In the genomic region with DNA sequence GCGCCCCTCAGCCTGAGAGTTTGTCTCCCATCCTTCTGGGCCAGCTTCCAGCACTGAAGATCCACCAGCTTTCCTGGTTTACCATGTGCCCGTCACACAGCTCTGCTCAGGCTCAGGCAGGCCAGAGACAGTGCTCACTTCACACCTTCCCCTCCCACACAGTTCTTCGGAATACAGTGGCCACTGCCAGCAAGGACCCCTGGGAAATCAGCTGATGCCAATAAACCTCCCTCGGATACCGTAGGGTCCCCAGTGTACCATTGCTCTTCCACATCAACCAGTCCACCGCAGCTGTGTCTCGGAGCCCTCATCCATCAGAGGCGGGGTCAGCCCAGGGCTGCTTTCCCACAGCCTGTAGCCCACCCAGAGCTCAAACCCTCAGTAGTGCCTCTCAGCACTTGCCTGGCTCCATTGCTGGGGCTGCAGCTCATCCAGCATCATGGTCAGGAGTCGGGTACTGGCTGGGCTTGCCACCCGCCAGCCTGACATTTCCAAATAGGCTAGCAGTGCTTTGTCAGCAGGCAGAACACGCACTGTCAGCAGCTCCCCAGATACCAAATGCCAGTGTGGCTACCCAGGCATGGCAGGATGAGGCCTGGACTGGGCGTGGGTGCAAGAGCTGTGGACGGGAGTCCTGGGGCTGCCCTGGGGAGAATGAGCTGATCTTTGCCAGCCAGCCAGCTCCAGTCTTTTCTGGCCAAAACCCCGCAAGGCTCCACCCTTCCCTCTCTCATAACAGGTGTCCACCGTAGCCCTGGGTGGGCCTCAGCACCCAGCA, we compare ENCODE assay signal across 9 mouse cellular contexts. TPM values are rescaled to one million over a fixed set of nuclear protein-coding genes. Genes with fewer than 3 reads are reported as not detected.
DNase-seq lines count a peak whose midpoint lies in the region; ATAC-seq and TF ChIP-seq lines count a peak whose summit lies in the region.
"Had no signal": no experiment of that assay in that cellular context is flagged by ENCODE, and none has a peak within 500 bp of the region (broad histone marks: within the 10 kb centered on the region; RNA-seq: fewer than 3 reads in every experiment).

No protein-coding gene starts in this region.

- H3K4me1 ChIP-seq in midbrain, embryonic 10.5 days, result peaks cover 35% of the 10 kb centered on the region
- peaks cover 5% of the 10 kb centered on the region; the same call in 1 of the 2 replicates for H3K4me1 ChIP-seq in midbrain, postnatal 0 days (ENCODE audit: insufficient read depth, low read length)
- H3K4me1 ChIP-seq in stomach, embryonic 16.5 days (ENCODE audit: control insufficient read depth, insufficient read depth, low read length), result peaks cover 17% of the 10 kb centered on the region

- no peak overlapping the region for H3K4me3 ChIP-seq in midbrain, embryonic 10.5 days
- H3K4me3 ChIP-seq in midbrain, postnatal 0 days (ENCODE audit: low read depth, low read length), result no peak overlapping the region
- no peak overlapping the region for H3K4me3 ChIP-seq in stomach, embryonic 16.5 days (replicated peaks; ENCODE audit: low read length)

- 82% methylated on average over 15 of the region's 15 CpGs for WGBS in midbrain, embryonic 10.5 days
- WGBS in midbrain, postnatal 0 days, result 70% methylated on average over 15 of the region's 15 CpGs
- 56% methylated on average over 15 of the region's 15 CpGs for WGBS in stomach, embryonic 16.5 days

- H3K36me3 ChIP-seq in midbrain, embryonic 10.5 days, result no peaks in the 10 kb centered on the region
- H3K36me3 ChIP-seq in midbrain, postnatal 0 days (ENCODE audit: insufficient read depth, low read length), result no peaks in the 10 kb centered on the region
- no peaks in the 10 kb centered on the region for H3K36me3 ChIP-seq in stomach, embryonic 16.5 days (ENCODE audit: control insufficient read depth, insufficient read depth, low read length)

- no peaks in the 10 kb centered on the region for H3K9me3 ChIP-seq in midbrain, embryonic 10.5 days (replicated peaks)
- H3K9me3 ChIP-seq in midbrain, postnatal 0 days (ENCODE audit: low read length), result no peaks in the 10 kb centered on the region
- no peaks in the 10 kb centered on the region for H3K9me3 ChIP-seq in stomach, embryonic 16.5 days (replicated peaks; ENCODE audit: control insufficient read depth, low read length)

- DNase-seq in midbrain, embryonic 10.5 days (ENCODE audit: low spot score), result no peak
- no peak for DNase-seq in midbrain, postnatal 0 days (ENCODE audit: low spot score)
- DNase-seq in gastrocnemius, postnatal 25 days, result peak; percentile 73
- peak; percentile 68 to 77 for DNase-seq in kidney, postnatal 36 days
- DNase-seq in adrenal gland, adult 2 months, result no peak
- DNase-seq in heart, postnatal 4 days, result no peak
- no peak for DNase-seq in heart, adult 8-10 months (ENCODE audit: low spot score)

- ATAC-seq in midbrain, postnatal 0 days (ENCODE audit: low FRiP score), result no peak; the same call in 1 of the 2 replicates
- peak; percentile 11; the same call in 1 of the 2 replicates for ATAC-seq in stomach, embryonic 16.5 days (ENCODE audit: insufficient read depth, low FRiP score)

- H3K27me3 ChIP-seq in midbrain, embryonic 10.5 days (ENCODE audit: low read depth, poor library complexity, severe bottlenecking), result no peaks in the 10 kb centered on the region
- H3K27me3 ChIP-seq in midbrain, postnatal 0 days (ENCODE audit: insufficient read depth, low read length), result no peaks in the 10 kb centered on the region; the same call in 1 of the 2 replicates
- H3K27me3 ChIP-seq in stomach, embryonic 16.5 days (ENCODE audit: control insufficient read depth, insufficient read depth, low read length), result no peaks in the 10 kb centered on the region

- H3K9ac ChIP-seq in midbrain, postnatal 0 days (replicated peaks; ENCODE audit: low read length, poor library complexity, severe bottlenecking), result no peak overlapping the region
- H3K9ac ChIP-seq in stomach, embryonic 16.5 days (ENCODE audit: low read length), result peak overlapping the region; percentile 51; the same call in 1 of the 2 replicates

- TF ChIP-seq CTCF in midbrain, postnatal 0 days (IDR thresholded peaks at IDR 0.05), result no peak

- no peak overlapping the region for H3K4me2 ChIP-seq in midbrain, postnatal 0 days (ENCODE audit: low read depth, low read length, poor library complexity, severe bottlenecking)
- no peak overlapping the region for H3K4me2 ChIP-seq in stomach, embryonic 16.5 days (ENCODE audit: low read depth, low read length)

- H3K27ac ChIP-seq in midbrain, embryonic 10.5 days (replicated peaks), result 0 out of 2 replicates have a peak overlapping the region, but pooled peaks have one; percentile 24
- H3K27ac ChIP-seq in midbrain, postnatal 0 days (ENCODE audit: low read depth, low read length), result no peak overlapping the region
- peak overlapping the region; percentile 87 for H3K27ac ChIP-seq in stomach, embryonic 16.5 days (ENCODE audit: low read length)

RNA-seq across cellular contexts. Expression of gene Ccdc188, which starts 23.3 kb away (rescaled TPM):
- not detected in 2 replicates for polyA plus RNA-seq in midbrain, embryonic 10.5 days (2016; fragmentation: Nextera tagmentation; extraction: Ambion mirVana)
- total RNA-seq in midbrain, postnatal 0 days (2014; rRNA removed), result not detected in 2 replicates
- not detected in 2 replicates for polyA plus RNA-seq in midbrain, postnatal 0 days (2015; fragmentation: Nextera tagmentation; extraction: Ambion mirVana)
- not detected for total RNA-seq in gastrocnemius, postnatal 25 days (2021)
- polyA plus RNA-seq in stomach, embryonic 16.5 days (2015; fragmentation: Nextera tagmentation; extraction: Ambion mirVana), result not detected in 2 replicates
- not detected for total RNA-seq in adrenal gland, adult 2 months (2021)
- not detected in 2 replicates for polyA plus RNA-seq in adrenal gland, adult 2 months (2012; rRNA removed)
- not detected for total RNA-seq in heart, postnatal 4 days (2021)
- total RNA-seq in heart, adult 8-10 months (2022), result not detected
- polyA plus RNA-seq: large intestine, adult 2 months had no signal

RNA-seq across cellular contexts. Expression of gene Zdhhc8, which starts 40.5 kb away (rescaled TPM):
- 9.4 and 11.3 TPM in 2 replicates for polyA plus RNA-seq in midbrain, embryonic 10.5 days (2016; fragmentation: Nextera tagmentation; extraction: Ambion mirVana)
- 34.1 and 41.2 TPM in 2 replicates for total RNA-seq in midbrain, postnatal 0 days (2014; rRNA removed)
- 13.8 and 14.6 TPM in 2 replicates for polyA plus RNA-seq in midbrain, postnatal 0 days (2015; fragmentation: Nextera tagmentation; extraction: Ambion mirVana)
- 10 to 100 TPM; 21.6 to 26.6 TPM for total RNA-seq in gastrocnemius, postnatal 25 days (2021)
- polyA plus RNA-seq in stomach, embryonic 16.5 days (2015; fragmentation: Nextera tagmentation; extraction: Ambion mirVana), result 5.0 and 6.9 TPM in 2 replicates
- total RNA-seq in adrenal gland, adult 2 months (2021), result 10 to 100 TPM; 23.3 to 23.8 TPM
- 182 and 191 TPM in 2 replicates for polyA plus RNA-seq in adrenal gland, adult 2 months (2012; rRNA removed)
- 10 to 100 TPM; 29.8 to 36.0 TPM for total RNA-seq in heart, postnatal 4 days (2021)
- 10 to 100 TPM; 19.5 to 24.0 (median 20.8) TPM for total RNA-seq in heart, adult 8-10 months (2022)

RNA-seq across cellular contexts. Expression of gene Trmt2a, which starts 54.1 kb away (rescaled TPM):
- polyA plus RNA-seq in midbrain, embryonic 10.5 days (2016; fragmentation: Nextera tagmentation; extraction: Ambion mirVana), result 127 and 132 TPM in 2 replicates
- total RNA-seq in midbrain, postnatal 0 days (2014; rRNA removed), result 55.5 and 57.4 TPM in 2 replicates
- 67.6 and 76.4 TPM in 2 replicates for polyA plus RNA-seq in midbrain, postnatal 0 days (2015; fragmentation: Nextera tagmentation; extraction: Ambion mirVana)
- 1 to 10 TPM; 9.6 to 10.0 TPM for total RNA-seq in gastrocnemius, postnatal 25 days (2021)
- 98.8 and 99.1 TPM in 2 replicates for polyA plus RNA-seq in stomach, embryonic 16.5 days (2015; fragmentation: Nextera tagmentation; extraction: Ambion mirVana)
- total RNA-seq in adrenal gland, adult 2 months (2021), result 10 to 100 TPM; 53.2 to 55.5 TPM
- polyA plus RNA-seq in adrenal gland, adult 2 months (2012; rRNA removed), result 32.8 and 45.4 TPM in 2 replicates
- total RNA-seq in heart, postnatal 4 days (2021), result 10 to 100 TPM; 30.8 to 32.9 TPM
- total RNA-seq in heart, adult 8-10 months (2022), result 10 to 100 TPM; 15.8 to 19.5 (median 17.7) TPM

RNA-seq across cellular contexts. Expression of gene Ranbp1, which starts 54.1 kb away (rescaled TPM):
- 1,186 and 1,334 TPM in 2 replicates for polyA plus RNA-seq in midbrain, embryonic 10.5 days (2016; fragmentation: Nextera tagmentation; extraction: Ambion mirVana)
- 170 and 192 TPM in 2 replicates for total RNA-seq in midbrain, postnatal 0 days (2014; rRNA removed)
- 412 and 447 TPM in 2 replicates for polyA plus RNA-seq in midbrain, postnatal 0 days (2015; fragmentation: Nextera tagmentation; extraction: Ambion mirVana)
- 10 to 100 TPM; 21.6 to 24.7 TPM for total RNA-seq in gastrocnemius, postnatal 25 days (2021)
- 370 and 425 TPM in 2 replicates for polyA plus RNA-seq in stomach, embryonic 16.5 days (2015; fragmentation: Nextera tagmentation; extraction: Ambion mirVana)
- total RNA-seq in adrenal gland, adult 2 months (2021), result 100 to 1,000 TPM; 139 to 162 TPM
- polyA plus RNA-seq in adrenal gland, adult 2 months (2012; rRNA removed), result 141 and 175 TPM in 2 replicates
- total RNA-seq in heart, postnatal 4 days (2021), result 100 to 1,000 TPM; 130 to 137 TPM
- 10 to 100 TPM; 30.5 to 40.3 (median 34.7) TPM for total RNA-seq in heart, adult 8-10 months (2022)

Comparison
In these comparisons a context has a peak if more than half of its experiments do, and no peak if none do; other contexts are left out.
1. DNase-seq: peak in gastrocnemius, postnatal 25 days (single experiment) and kidney, postnatal 36 days (2 of 2); none in midbrain, embryonic 10.5 days (single experiment), midbrain, postnatal 0 days (single experiment), adrenal gland, adult 2 months (single experiment), heart, postnatal 4 days (single experiment) and heart, adult 8-10 months (single experiment).